Mouse (Mus musculus): ENCODE measurements around the gene Naga. TPM values are rescaled to one million over a fixed set of nuclear protein-coding genes. Genes with fewer than 3 reads are reported as not detected.

Naga gene
- polyA plus RNA-seq, 1 experiment from 2014 or later: 38.1 TPM

GRCm38 (mm10) chr15:82325382-82325781 is 13.3 kb downstream of the Naga start:
- Histone ChIP-seq H3K4me2 (replicated peaks) (no peak overlapping the region), H3K27ac (no peak overlapping the region), H3K9ac (no peak overlapping the region), H3K36me3 (peaks cover 8% of the 10 kb centered on the region; the same call in 1 of the 2 replicates), H3K9me3 (no peaks in the 10 kb centered on the region), H3K4me1 (0 out of 2 replicates have a peak, but pooled peaks cover 6% of the 10 kb centered on the region), H3K27me3 (no peaks in the 10 kb centered on the region), H3K4me3 (no peak overlapping the region)
- no peak for ATAC-seq (ENCODE audit: insufficient number of reproducible peaks, insufficient read depth, low FRiP score, low TSS enrichment)
- 56% methylated on average over 2 of the region's 2 CpGs for WGBS

DNA sequence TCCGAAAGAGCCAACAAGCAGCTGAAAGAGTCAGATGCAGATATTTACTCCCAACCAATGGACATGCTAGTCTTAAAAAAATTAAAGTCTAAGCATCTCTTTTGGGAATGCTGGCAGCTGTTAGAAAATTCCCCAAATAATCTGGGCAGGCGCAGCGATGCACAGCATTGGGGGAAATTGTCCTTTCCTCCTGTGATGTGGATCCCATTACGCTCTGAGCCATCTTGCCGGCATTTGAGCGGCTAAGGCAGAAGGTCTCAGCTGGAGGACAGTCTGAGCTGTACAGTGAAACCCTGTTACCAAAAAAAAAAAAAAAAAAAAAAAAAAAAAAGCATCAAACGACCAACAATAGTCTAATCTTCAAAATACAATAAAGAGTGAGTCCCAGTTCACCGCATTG is 16.5 kb downstream of the Naga start:
- Histone ChIP-seq H3K36me3 (no peaks in the 10 kb centered on the region), H3K9me3 (no peaks in the 10 kb centered on the region), H3K9ac (no peak overlapping the region), H3K27ac (no peak overlapping the region), H3K4me3 (no peak overlapping the region), H3K4me2 (replicated peaks) (no peak overlapping the region), H3K4me1 (0 out of 2 replicates have a peak, but pooled peaks cover 6% of the 10 kb centered on the region), H3K27me3 (no peaks in the 10 kb centered on the region)
- ATAC-seq (ENCODE audit: insufficient number of reproducible peaks, insufficient read depth, low FRiP score, low TSS enrichment): no peak
- WGBS: 65% methylated on average over 8 of the region's 8 CpGs

DNA sequence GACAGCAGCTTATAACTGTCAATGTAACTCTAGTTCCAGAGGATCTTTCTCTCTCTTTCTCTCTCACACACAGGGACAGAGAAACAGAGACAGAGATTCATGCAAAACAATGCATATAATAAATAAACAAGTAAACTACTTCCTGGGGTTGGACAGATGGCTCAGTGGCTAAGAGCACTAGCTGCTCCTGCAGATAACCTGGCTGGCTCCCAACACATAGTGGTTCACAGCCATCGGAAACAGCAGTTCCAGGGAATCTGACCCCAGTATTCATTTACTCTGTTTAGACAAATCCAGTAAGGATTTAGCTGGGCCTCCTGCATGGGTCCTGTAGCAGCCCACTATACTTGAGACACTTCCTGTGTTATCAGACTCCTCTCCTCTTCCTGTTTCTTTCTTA is 19.1 kb downstream of the Naga start:
- Histone ChIP-seq H3K4me2 (replicated peaks) (no peak overlapping the region), H3K4me3 (no peak overlapping the region), H3K27ac (no peak overlapping the region), H3K27me3 (no peaks in the 10 kb centered on the region), H3K36me3 (no peaks in the 10 kb centered on the region), H3K4me1 (0 out of 2 replicates have a peak, but pooled peaks cover 6% of the 10 kb centered on the region), H3K9ac (no peak overlapping the region), H3K9me3 (no peaks in the 10 kb centered on the region)
- WGBS: 65% methylated on average over 1 of the region's 1 CpGs
- ATAC-seq (ENCODE audit: insufficient number of reproducible peaks, insufficient read depth, low FRiP score, low TSS enrichment): no peak

GRCm38 (mm10) chr15:82317839-82318238 is 20.9 kb downstream of the Naga start:
- Histone ChIP-seq H3K27me3 (no peaks in the 10 kb centered on the region), H3K9ac (no peak overlapping the region), H3K36me3 (no peaks in the 10 kb centered on the region), H3K9me3 (no peaks in the 10 kb centered on the region), H3K4me3 (no peak overlapping the region), H3K4me2 (replicated peaks) (no peak overlapping the region), H3K27ac (no peak overlapping the region), H3K4me1 (no peaks in the 10 kb centered on the region)
- no peak for ATAC-seq (ENCODE audit: insufficient number of reproducible peaks, insufficient read depth, low FRiP score, low TSS enrichment)
- WGBS: 83% methylated on average over 6 of the region's 6 CpGs

DNA sequence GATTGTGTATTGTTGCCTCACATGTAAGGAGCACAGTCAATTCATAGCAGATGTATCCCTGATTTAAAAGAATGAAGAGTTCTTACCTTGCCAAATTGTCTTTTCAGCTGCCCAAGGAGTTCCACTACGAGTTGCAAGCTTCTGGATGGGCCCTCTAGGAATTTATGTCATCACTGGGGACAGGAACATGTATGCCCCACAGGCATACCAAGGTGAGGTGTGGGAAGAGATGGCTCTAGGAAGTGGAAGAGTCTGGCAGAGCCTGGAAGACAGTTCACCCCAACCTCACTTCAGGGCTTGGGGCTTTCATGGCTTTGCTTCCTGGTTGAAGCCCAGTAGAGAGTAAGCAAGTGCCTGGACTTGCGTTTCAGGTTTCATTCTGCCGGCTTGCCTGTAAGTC is 30.3 kb downstream of the Naga start:
- Histone ChIP-seq H3K9ac (no peak overlapping the region), H3K4me2 (replicated peaks) (no peak overlapping the region), H3K9me3 (no peaks in the 10 kb centered on the region), H3K27me3 (no peaks in the 10 kb centered on the region), H3K4me1 (no peaks in the 10 kb centered on the region), H3K4me3 (no peak overlapping the region), H3K27ac (no peak overlapping the region), H3K36me3 (no peaks in the 10 kb centered on the region)
- 68% methylated on average over 3 of the region's 3 CpGs for WGBS
- no peak for ATAC-seq (ENCODE audit: insufficient number of reproducible peaks, insufficient read depth, low FRiP score, low TSS enrichment)

GRCm38 (mm10) chr15:82307107-82307506 is 31.6 kb downstream of the Naga start:
- Histone ChIP-seq H3K4me3 (no peak overlapping the region), H3K27me3 (no peaks in the 10 kb centered on the region), H3K36me3 (no peaks in the 10 kb centered on the region), H3K27ac (no peak overlapping the region), H3K4me2 (replicated peaks) (no peak overlapping the region), H3K9me3 (no peaks in the 10 kb centered on the region), H3K4me1 (no peaks in the 10 kb centered on the region), H3K9ac (no peak overlapping the region)
- ATAC-seq (ENCODE audit: insufficient number of reproducible peaks, insufficient read depth, low FRiP score, low TSS enrichment): no peak
- 66% methylated on average over 3 of the region's 3 CpGs for WGBS

DNA sequence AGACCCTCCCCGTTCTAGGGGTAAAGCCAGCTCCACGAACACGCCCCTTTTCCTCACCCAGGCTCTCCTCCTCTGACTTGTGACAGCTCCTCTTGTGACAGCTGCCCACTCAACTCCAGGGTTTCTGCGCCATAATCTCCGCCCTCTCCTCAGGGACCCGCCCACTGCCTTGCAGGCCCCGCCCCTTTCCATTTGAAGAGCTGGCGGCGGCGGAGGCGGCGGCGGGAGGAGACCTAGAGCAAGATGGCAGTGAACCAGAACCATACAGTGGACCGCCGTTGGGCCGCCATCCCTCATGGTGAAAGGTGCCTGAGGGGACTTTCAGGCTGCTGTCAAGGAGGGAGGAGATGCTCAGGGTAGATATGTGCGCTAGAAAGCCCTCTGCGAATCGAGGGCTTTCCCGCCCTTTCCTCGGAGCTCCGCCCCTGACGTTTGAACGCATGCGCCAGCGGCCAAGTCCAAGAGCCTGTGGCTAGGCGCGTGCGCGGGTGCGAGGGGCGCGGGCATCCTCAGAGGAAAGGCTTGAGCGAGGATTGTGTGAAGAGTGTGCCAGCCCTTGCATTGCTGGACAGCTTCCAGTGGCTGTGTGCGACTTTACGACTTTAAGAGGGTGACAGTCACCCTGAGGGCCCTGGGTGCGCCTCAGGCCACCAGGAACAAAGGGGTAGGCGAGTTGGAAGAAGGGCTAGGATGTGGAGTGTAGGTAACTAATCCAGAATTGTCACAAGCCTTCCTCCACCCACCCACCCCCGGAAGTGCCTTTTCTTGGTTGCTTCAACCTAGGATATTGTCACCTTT is 39.8 kb downstream of the Naga start, which contains the start of gene Wbp2nl:
Gene Wbp2nl (plus strand): TSS at position 191 of the 798 bp plus-strand sequence.
- no peak for ATAC-seq (ENCODE audit: insufficient number of reproducible peaks, insufficient read depth, low FRiP score, low TSS enrichment)
- 54% methylated on average over 39 of the region's 39 CpGs for WGBS

GRCm38 (mm10) chr15:82294059-82294458 is 44.7 kb downstream of the Naga start:
- peaks cover 25% of the 10 kb centered on the region for H3K36me3 ChIP-seq
- peaks cover 13% of the 10 kb centered on the region for H3K4me1 ChIP-seq
- H3K9me3 ChIP-seq: no peaks in the 10 kb centered on the region
- H3K27ac ChIP-seq: no peak overlapping the region
- ATAC-seq (ENCODE audit: insufficient number of reproducible peaks, insufficient read depth, low FRiP score, low TSS enrichment): no peak
- H3K27me3 ChIP-seq: peaks cover 4% of the 10 kb centered on the region
- no peak overlapping the region for H3K4me3 ChIP-seq
- no peak overlapping the region for H3K4me2 ChIP-seq (replicated peaks)
- WGBS: 51% methylated on average over 8 of the region's 8 CpGs
- H3K9ac ChIP-seq: no peak overlapping the region

More for the DNA sequence above, 39.8 kb downstream of the Naga start, which contains the start of gene Wbp2nl:
- Histone ChIP-seq H3K4me2 (replicated peaks) (no peak within 1 kb of the TSS; the same call in 1 of the 2 replicates), H3K36me3 (no peaks in the 10 kb centered on the region), H3K4me3 (no peak within 1 kb of the TSS), H3K4me1 (0 out of 2 replicates have a peak, but pooled peaks cover 3% of the 10 kb centered on the region), H3K9ac (no peak within 1 kb of the TSS), H3K27ac (no peak within 1 kb of the TSS), H3K9me3 (no peaks in the 10 kb centered on the region), H3K27me3 (peaks cover 7% of the 10 kb centered on the region)

DNA sequence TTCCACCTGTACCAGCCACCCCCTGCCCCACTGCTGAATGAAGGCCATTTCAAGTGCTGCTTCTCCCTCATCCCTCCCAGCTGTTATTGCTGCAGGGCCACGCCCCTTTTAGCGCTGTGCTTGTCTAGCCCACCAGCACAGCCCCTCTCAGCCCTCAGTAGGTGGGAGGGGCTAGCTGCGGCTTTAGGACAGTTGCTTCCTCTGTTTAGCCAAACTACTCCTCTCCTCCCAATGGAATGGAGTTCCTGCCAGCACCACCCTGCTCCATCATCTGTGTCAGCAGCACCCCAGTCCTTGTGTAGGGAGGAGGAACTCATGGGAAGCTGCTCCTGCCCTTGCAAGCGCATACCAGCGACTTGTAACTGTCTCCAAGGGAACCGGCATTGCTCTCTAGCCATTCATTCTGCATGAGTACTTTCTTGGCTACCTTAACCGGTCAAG is 45.4 kb downstream of the Naga start:
- 19% methylated on average over 7 of the region's 7 CpGs for WGBS
- ATAC-seq (ENCODE audit: insufficient number of reproducible peaks, insufficient read depth, low FRiP score, low TSS enrichment): peak; percentile 70
- H3K9ac ChIP-seq: no peak overlapping the region
- H3K27ac ChIP-seq: no peak overlapping the region
- H3K9me3 ChIP-seq: no peaks in the 10 kb centered on the region
- no peak overlapping the region for H3K4me3 ChIP-seq
- H3K27me3 ChIP-seq: no peaks in the 10 kb centered on the region
- peaks cover 13% of the 10 kb centered on the region for H3K4me1 ChIP-seq
- peaks cover 32% of the 10 kb centered on the region for H3K36me3 ChIP-seq
- peak overlapping the region; percentile 32 for H3K4me2 ChIP-seq (replicated peaks)

- 0 out of 2 replicates have a peak, but pooled peaks have one; percentile 57 for ATAC-seq (ENCODE audit: insufficient number of reproducible peaks, insufficient read depth, low FRiP score, low TSS enrichment)
- Histone ChIP-seq H3K4me1 (peaks cover 13% of the 10 kb centered on the region), H3K27ac (no peak overlapping the region), H3K9ac (no peak overlapping the region), H3K36me3 (peaks cover 35% of the 10 kb centered on the region), H3K4me2 (replicated peaks) (peak overlapping the region; percentile 32; the same call in 1 of the 2 replicates), H3K9me3 (no peaks in the 10 kb centered on the region), H3K27me3 (no peaks in the 10 kb centered on the region), H3K4me3 (no peak overlapping the region)
- 27% methylated on average over 5 of the region's 5 CpGs for WGBS
These were observed 45.9 kb downstream of the Naga start for GRCm38 (mm10) chr15:82292851-82293250.

- 89% methylated on average over 7 of the region's 7 CpGs for WGBS
- no peak overlapping the region for H3K4me3 ChIP-seq
- no peak overlapping the region for H3K9ac ChIP-seq
- H3K27ac ChIP-seq: no peak overlapping the region
- no peaks in the 10 kb centered on the region for H3K27me3 ChIP-seq
- peaks cover 13% of the 10 kb centered on the region for H3K4me1 ChIP-seq
- no peak overlapping the region for H3K4me2 ChIP-seq (replicated peaks)
- H3K9me3 ChIP-seq: no peaks in the 10 kb centered on the region
- H3K36me3 ChIP-seq: peaks cover 55% of the 10 kb centered on the region
- no peak for ATAC-seq (ENCODE audit: insufficient number of reproducible peaks, insufficient read depth, low FRiP score, low TSS enrichment)
These were observed 48.5 kb downstream of the Naga start for GRCm38 (mm10) chr15:82290252-82290651.

DNA sequence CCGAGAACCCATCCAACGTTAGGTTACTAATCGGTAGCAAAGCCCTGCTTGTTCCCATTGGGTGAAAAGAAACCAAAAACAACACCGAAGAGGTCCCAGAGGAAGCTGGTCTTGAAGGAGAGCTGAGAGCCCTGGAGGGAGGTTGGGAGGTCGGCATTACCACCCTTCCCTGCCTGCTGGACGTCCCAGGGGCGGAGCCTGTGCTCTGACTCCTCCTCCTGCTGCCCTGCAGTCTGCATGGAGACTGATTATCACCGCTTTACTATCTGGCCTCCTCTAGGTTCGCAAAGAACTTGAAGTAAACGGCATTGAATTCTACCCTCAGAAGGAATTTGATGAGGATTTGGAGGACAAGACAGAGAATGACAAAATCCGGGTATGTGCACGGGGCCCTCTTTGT is 52.6 kb downstream of the Naga start:
- H3K9ac ChIP-seq: no peak overlapping the region
- H3K4me3 ChIP-seq: no peak overlapping the region
- H3K36me3 ChIP-seq: peaks cover 77% of the 10 kb centered on the region
- H3K27ac ChIP-seq: no peak overlapping the region
- ATAC-seq (ENCODE audit: insufficient number of reproducible peaks, insufficient read depth, low FRiP score, low TSS enrichment): no peak
- no peak overlapping the region for H3K4me2 ChIP-seq (replicated peaks)
- 69% methylated on average over 12 of the region's 12 CpGs for WGBS
- no peaks in the 10 kb centered on the region for H3K27me3 ChIP-seq
- no peaks in the 10 kb centered on the region for H3K4me1 ChIP-seq
- H3K9me3 ChIP-seq: no peaks in the 10 kb centered on the region

Measured in embryonic facial prominence, embryonic 12.5 days (tissue).